Mouse (Mus musculus) E14TG2a.4 (cell line): ENCODE measurements around the gene Gm49510.
"Not testable (repeated sequence)": the region's sequence is repeated elsewhere in the genome, so short reads cannot be mapped to it uniquely, and the experiment has no call there.

ENCODE experiments used
- H3K27me3 ChIP-seq: 2 replicates; pipeline ENCODE4 v1.6.1; 2014; ENCODE audit warnings: low read length, control low read depth; ENCODE audit not compliant: insufficient read depth
- H3K36me3 ChIP-seq: 2 replicates; pipeline ENCODE4 v1.6.1; 2014; ENCODE audit warnings: low read length, control low read depth; ENCODE audit not compliant: insufficient read depth
- H3K4me1 ChIP-seq: replicated peaks from 2 replicates; pipeline ENCODE4 v1.6.1; 2014; ENCODE audit warnings: low read depth, low read length, control low read depth
- H3K4me3 ChIP-seq: replicated peaks from 2 replicates; pipeline ENCODE4 v1.5.1; 2014; ENCODE audit warnings: mild to moderate bottlenecking, low read length
- H3K9me3 ChIP-seq: 2 replicates; pipeline ENCODE4 v1.6.1; 2014; ENCODE audit warnings: low read length, control low read depth
- CTCF ChIP-seq: conservative IDR thresholded peaks from 2 replicates; pipeline ENCODE4 v1.5.1; 2014; ENCODE audit warnings: low read length
- NANOG ChIP-seq: IDR thresholded peaks from 2 replicates; pipeline ENCODE4 v1.6.1; 2014; ENCODE audit warnings: borderline replicate concordance, low read length, mixed read lengths
- POU5F1 ChIP-seq: IDR thresholded peaks from 2 replicates; pipeline ENCODE4 v1.6.1; 2014; ENCODE audit warnings: low read length, borderline replicate concordance

Gm49510 gene

GRCm38 (mm10) chr15:78874989-78875388 is 24.5 kb upstream of the Gm49510 start:
- no peaks in the 10 kb centered on the region for H3K27me3 ChIP-seq
- H3K36me3 ChIP-seq: peaks cover 11% of the 10 kb centered on the region
- peaks cover 75% of the 10 kb centered on the region for H3K4me1 ChIP-seq
- H3K4me3 ChIP-seq: peak overlapping the region; percentile 92
- H3K9me3 ChIP-seq: no peaks in the 10 kb centered on the region
- TF ChIP-seq POU5F1: no peak
- no peak for TF ChIP-seq NANOG
- TF ChIP-seq CTCF: no peak

DNA sequence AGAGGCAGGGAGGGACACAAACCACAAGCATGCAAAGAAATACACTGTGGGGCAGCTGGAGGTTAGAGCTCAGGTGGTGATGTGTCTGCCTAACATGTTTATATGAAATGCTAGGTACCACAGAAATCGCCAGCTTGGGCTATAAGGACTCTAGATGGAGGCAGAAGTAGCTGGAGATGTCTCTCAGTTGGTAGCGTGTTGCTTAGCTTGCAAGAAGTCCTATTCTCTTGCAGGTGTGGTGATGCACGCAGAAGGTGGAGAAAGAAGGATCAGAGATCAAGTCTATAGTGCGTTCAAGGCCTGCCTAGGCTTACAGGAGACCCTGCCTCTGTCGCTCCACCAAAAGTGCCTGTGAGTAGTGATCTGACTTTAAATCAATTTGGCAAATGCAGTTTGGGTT is 23.9 kb upstream of the Gm49510 start:
- Histone ChIP-seq H3K9me3 (no peaks in the 10 kb centered on the region), H3K4me1 (peaks cover 77% of the 10 kb centered on the region), H3K4me3 (peak overlapping the region; percentile 92), H3K36me3 (peaks cover 16% of the 10 kb centered on the region), H3K27me3 (no peaks in the 10 kb centered on the region)
- no peak for TF ChIP-seq POU5F1
- no peak for TF ChIP-seq NANOG
- no peak for TF ChIP-seq CTCF

GRCm38 (mm10) chr15:78876258-78876696 is 23.2 kb upstream of the Gm49510 start:
- Histone ChIP-seq H3K27me3 (no peaks in the 10 kb centered on the region), H3K9me3 (no peaks in the 10 kb centered on the region), H3K4me1 (peaks cover 84% of the 10 kb centered on the region), H3K36me3 (peaks cover 24% of the 10 kb centered on the region), H3K4me3 (peak overlapping the region; percentile 92)
- TF ChIP-seq NANOG (no peak), CTCF (peak; percentile 80)

DNA sequence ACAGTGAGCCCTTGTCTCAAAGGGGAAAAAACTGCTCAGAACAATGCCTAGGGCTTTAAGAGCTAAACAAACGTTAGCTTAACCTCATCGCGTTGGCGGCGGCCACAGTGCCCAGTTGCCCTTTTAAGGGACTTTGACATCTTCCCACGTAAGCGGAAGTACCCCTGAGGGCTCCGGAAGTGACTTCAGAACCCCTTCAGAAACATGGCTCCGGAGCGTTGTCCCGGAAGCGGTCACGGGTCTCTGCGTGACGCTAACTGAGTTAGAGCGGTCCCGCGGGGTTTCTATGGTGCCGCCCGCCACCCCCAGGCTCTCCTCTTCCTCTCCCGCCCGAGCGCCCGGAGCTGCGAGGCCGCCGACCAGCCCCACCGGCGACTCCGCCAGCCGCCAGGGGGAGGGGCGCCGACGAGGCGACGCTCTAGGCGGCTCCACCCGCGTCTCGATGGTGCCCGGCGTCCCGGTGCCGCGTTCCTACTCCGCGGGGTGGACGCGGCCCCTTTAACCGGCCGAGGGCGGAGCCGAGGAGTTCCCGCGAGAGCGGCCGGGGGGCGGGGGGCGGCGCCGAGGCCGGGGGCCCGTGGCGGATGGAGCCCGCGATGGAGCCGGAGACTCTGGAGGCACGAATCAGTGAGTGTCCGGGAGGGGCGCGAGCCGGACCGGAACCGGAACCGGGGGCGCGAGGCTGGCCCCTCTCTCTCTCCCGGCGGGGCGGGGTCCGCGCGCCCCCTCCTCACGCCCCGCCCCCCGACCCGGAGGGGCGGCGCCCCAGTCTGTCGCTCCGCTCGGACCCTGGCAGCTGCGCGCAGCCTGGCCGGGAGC is 22.3 kb upstream of the Gm49510 start, which contains the start of gene Gga1:
Gga1 (plus strand) TSS at position 200 of the 819 bp plus-strand sequence.
- H3K27me3 ChIP-seq: no peaks in the 10 kb centered on the region
- TF ChIP-seq CTCF: no peak
- TF ChIP-seq NANOG: no peak
- TF ChIP-seq POU5F1: no peak
- H3K4me3 ChIP-seq: peak within 1 kb of the TSS; percentile 92
- peaks cover 33% of the 10 kb centered on the region for H3K36me3 ChIP-seq
- H3K9me3 ChIP-seq: no peaks in the 10 kb centered on the region
- peaks cover 84% of the 10 kb centered on the region for H3K4me1 ChIP-seq

DNA sequence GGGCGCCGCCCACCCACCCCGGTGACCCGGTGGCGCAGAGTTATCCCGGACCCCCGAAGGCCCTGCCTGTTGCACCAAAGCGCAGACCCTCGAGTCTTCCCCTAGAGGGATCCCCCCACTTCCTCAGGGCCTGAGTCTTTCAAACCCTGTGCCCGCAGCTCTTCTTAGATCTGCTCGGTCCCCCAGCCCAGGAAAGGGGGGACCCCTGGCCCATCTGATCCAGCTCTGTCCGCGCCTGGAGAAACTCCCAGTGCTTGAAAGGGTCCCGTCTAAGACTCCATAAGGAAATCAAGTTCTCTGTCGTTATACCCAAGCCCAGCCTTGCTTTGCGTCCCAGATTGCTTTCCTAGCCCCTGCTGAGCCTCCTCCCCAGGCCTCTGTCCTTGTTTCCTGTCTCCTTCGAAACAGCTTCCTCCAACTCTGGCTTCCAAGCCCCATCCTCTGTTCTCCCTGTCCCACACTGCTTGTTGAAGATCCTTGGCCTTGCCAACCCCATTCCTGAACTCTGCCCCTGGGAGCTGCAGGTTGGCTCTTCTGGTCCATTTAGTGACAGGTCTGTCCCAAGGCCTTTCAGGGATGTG is 21.6 kb upstream of the Gm49510 start:
- Histone ChIP-seq H3K4me3 (peak overlapping the region; percentile 92), H3K36me3 (peaks cover 40% of the 10 kb centered on the region), H3K9me3 (no peaks in the 10 kb centered on the region), H3K4me1 (peaks cover 77% of the 10 kb centered on the region), H3K27me3 (no peaks in the 10 kb centered on the region)
- TF ChIP-seq POU5F1 (no peak), NANOG (no peak), CTCF (no peak)

- 0 out of 2 replicates have a peak overlapping the region, but pooled peaks have one; percentile 5 for H3K4me3 ChIP-seq
- peaks cover 68% of the 10 kb centered on the region for H3K4me1 ChIP-seq
- H3K9me3 ChIP-seq, H3K27me3 ChIP-seq: not testable (repeated sequence)
- peaks cover 50% of the 10 kb centered on the region for H3K36me3 ChIP-seq
Measured at GRCm38 (mm10) chr15:78878792-78879516, 20.5 kb upstream of the Gm49510 start.

DNA sequence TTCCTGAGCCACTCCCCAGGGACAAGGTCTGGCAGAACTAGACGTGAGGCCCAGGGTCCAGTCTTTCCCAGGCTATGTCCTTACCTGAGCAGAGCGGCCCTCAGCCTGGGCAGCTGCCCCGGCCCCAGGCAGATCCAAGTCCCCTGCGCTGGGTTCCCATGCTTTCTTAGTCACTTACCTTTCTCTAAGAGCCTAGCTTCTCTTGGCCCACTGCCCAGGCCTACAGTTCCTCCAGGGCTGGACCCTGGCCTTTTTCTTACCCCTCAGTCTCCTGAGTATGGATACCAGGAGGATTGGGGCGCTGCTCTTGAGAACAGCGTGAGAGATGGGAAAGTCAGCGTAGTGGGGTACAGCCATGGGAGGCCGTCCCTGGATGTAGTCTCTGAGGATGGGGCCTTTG is 19.0 kb upstream of the Gm49510 start:
- peaks cover 58% of the 10 kb centered on the region for H3K4me1 ChIP-seq
- no peaks in the 10 kb centered on the region for H3K9me3 ChIP-seq
- no peak overlapping the region for H3K4me3 ChIP-seq
- no peaks in the 10 kb centered on the region for H3K27me3 ChIP-seq
- TF ChIP-seq NANOG (no peak), CTCF (no peak), POU5F1 (no peak)
- peaks cover 64% of the 10 kb centered on the region for H3K36me3 ChIP-seq

GRCm38 (mm10) chr15:78881828-78882227 is 17.6 kb upstream of the Gm49510 start:
- Histone ChIP-seq H3K4me3 (no peak overlapping the region), H3K27me3 (no peaks in the 10 kb centered on the region), H3K36me3 (peaks cover 78% of the 10 kb centered on the region), H3K9me3 (no peaks in the 10 kb centered on the region), H3K4me1 (peaks cover 44% of the 10 kb centered on the region)
- TF ChIP-seq NANOG: no peak
